Mouse (Mus musculus) left cerebral cortex, postnatal 14 days (tissue): Measurements from ENCODE around the gene Zbtb41. TPM values are rescaled to one million over a fixed set of nuclear protein-coding genes. Genes with fewer than 3 reads are reported as not detected.
"Not testable (repeated sequence)": the region's sequence is repeated elsewhere in the genome, so short reads cannot be mapped to it uniquely, and the experiment has no call there.

Experiments
- DNase-seq, 2 experiments: peaks; one replicate each; pipeline ENCODE4 v3.0.0; 2021 to 2022; ENCODE audit warnings: low spot score in 2 of 2, mixed read lengths in 1 of 2
- intact Hi-C: fragments of 180-260 bp; cut with DNase I; formaldehyde crosslinking; loops from one replicate; pipeline ENCODE4 v1.15.1; 2025
- long read RNA-seq, 2 experiments: library from polyadenylated mRNA; stranded (forward); transcript quantifications; one replicate each; pipeline ENCODE4 v2.0.0; 2021
- total RNA-seq, 2 experiments: library from RNA; stranded (reverse); gene quantifications; 2 replicates each; pipeline ENCODE4 v1.2.3; 2021

The Zbtb41 gene
- total RNA-seq = 10 to 100 TPM; 28.3 to 30.4 TPM
- long read RNA-seq, experiment 1, full-length matches to known transcripts = 2 of 10 reads
- long read RNA-seq, experiment 1, partial matches to known transcripts = 1 of 10 reads
- long read RNA-seq, experiment 1, other reads (novel, unspliced or antisense) = 7 of 10 reads
- long read RNA-seq, experiment 2, full-length matches to known transcripts = 1 of 8 reads
- long read RNA-seq, experiment 2, partial matches to known transcripts = 0 of 8 reads
- long read RNA-seq, experiment 2, other reads (novel, unspliced or antisense) = 7 of 8 reads

GRCm38 (mm10) chr1:139421875-139422791, at the start of gene Zbtb41:
TSS of gene Zbtb41 (plus strand) at chr1:139422288.
- peak; percentile 84 to 89 for DNase-seq
- intact Hi-C loops = no loop called here

- intact Hi-C loops = no loop called here
- no peak for DNase-seq
Measured at GRCm38 (mm10) chr1:139375900-139376299, 46.2 kb upstream of the Zbtb41 start.

- intact Hi-C loops = no loop called here
- peak; percentile 1 to 2 for DNase-seq
Measured at GRCm38 (mm10) chr1:139376638-139377286, 45.3 kb upstream of the Zbtb41 start, which contains the start of gene Crb1. TSS of gene Crb1 (minus strand) at chr1:139377100.

GRCm38 (mm10) chr1:139378861-139379620, 43.0 kb upstream of the Zbtb41 start:
- intact Hi-C loops = no loop called here
- DNase-seq = no peak

GRCm38 (mm10) chr1:139379621-139379984, 42.5 kb upstream of the Zbtb41 start:
- no peak for DNase-seq
- intact Hi-C loops = no loop called here

- intact Hi-C loops = no loop called here
- DNase-seq = no peak
Measured at GRCm38 (mm10) chr1:139391747-139392146, 30.3 kb upstream of the Zbtb41 start.

GRCm38 (mm10) chr1:139396589-139396988, 25.5 kb upstream of the Zbtb41 start:
- intact Hi-C loops = no loop called here
- DNase-seq = no peak

- intact Hi-C loops = no loop called here
- no peak for DNase-seq
Measured at GRCm38 (mm10) chr1:139405766-139406165, 16.3 kb upstream of the Zbtb41 start.

GRCm38 (mm10) chr1:139407701-139408100, 14.4 kb upstream of the Zbtb41 start:
- no peak for DNase-seq
- intact Hi-C loops = no loop called here

GRCm38 (mm10) chr1:139412365-139412764, 9.7 kb upstream of the Zbtb41 start:
- DNase-seq, intact Hi-C loops: not testable (repeated sequence)

GRCm38 (mm10) chr1:139413465-139413864, 8.6 kb upstream of the Zbtb41 start:
- intact Hi-C loops = no loop called here
- DNase-seq = no peak

GRCm38 (mm10) chr1:139421521-139421874, 590 bp upstream of the Zbtb41 start:
- DNase-seq = no peak
- intact Hi-C loops = no loop called here

- no peak for DNase-seq
- intact Hi-C loops = no loop called here
Measured at GRCm38 (mm10) chr1:139422941-139423340, 853 bp downstream of the Zbtb41 start.

- intact Hi-C loops = no loop called here
- no peak for DNase-seq
Measured at GRCm38 (mm10) chr1:139423931-139424330, 1.8 kb downstream of the Zbtb41 start.

- no peak for DNase-seq
- intact Hi-C loops = no loop called here
Measured at GRCm38 (mm10) chr1:139425006-139425405, 2.9 kb downstream of the Zbtb41 start.

GRCm38 (mm10) chr1:139438373-139438772, 16.3 kb downstream of the Zbtb41 start:
- intact Hi-C loops = no loop called here
- peak; percentile 28 to 47 for DNase-seq

- DNase-seq, intact Hi-C loops: not testable (repeated sequence)
Measured at GRCm38 (mm10) chr1:139443103-139443502, 21.0 kb downstream of the Zbtb41 start.

GRCm38 (mm10) chr1:139454340-139455225, 32.5 kb downstream of the Zbtb41 start, which contains the start of gene Aspm:
TSS of gene Aspm (plus strand) at chr1:139454772.
- intact Hi-C loops = no loop called here
- DNase-seq = peak; percentile 90 to 94
